Comparison of ENCODE assay signal across 12 mouse cellular contexts in the genomic region with DNA sequence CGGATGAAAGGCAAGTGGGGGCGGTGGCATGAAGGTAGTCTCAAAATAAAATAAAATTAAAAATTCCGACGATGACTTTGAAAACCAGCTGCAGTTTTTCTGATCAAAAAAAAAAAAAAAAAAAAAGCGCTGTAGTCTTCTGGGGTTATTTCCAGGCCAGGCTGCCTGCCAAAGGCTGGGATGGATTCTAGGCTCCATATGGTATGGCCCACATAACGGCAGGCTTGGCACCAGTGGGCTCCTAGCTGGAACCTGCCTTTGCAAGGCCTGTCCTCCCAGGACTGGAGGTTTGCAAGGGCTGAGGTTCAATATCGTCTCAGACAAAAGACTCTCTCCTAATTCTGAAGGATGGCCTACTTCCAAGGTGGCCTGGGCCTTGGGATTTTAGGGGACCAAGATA.
DNase-seq lines count a peak whose midpoint lies in the region; ATAC-seq lines count a peak whose summit lies in the region.
"Had no signal": no experiment of that assay in that cellular context is flagged by ENCODE, and none has a peak within 500 bp of the region (broad histone marks: within the 10 kb centered on the region; RNA-seq: fewer than 3 reads in every experiment).

No protein-coding gene starts in this region.

- DNase-seq in limb, embryonic 10.5 days (ENCODE audit: low spot score): no peak
- peak; percentile 74 for DNase-seq in cerebellum, adult 8-10 months
- peak; percentile 31 to 75 for DNase-seq in frontal cortex, adult 2 months (ENCODE audit: extremely low spot score in 1 of 2, low spot score in 1 of 2)
- DNase-seq in right cerebral cortex, postnatal 36 days (ENCODE audit: low spot score in 2 of 2): peak; percentile 9 to 21
- no peak for DNase-seq in thymus, adult 18-20 months
- no peak for DNase-seq in ovary, postnatal 10 days (ENCODE audit: low spot score)
- DNase-seq: kidney, adult 18-20 months; liver, embryonic 13.5 days; retina, postnatal 1 day; thymus, postnatal 4 days had no signal

- H3K27ac ChIP-seq in limb, embryonic 13.5 days: peak overlapping the region; percentile 75
- no peak overlapping the region for H3K27ac ChIP-seq in limb, embryonic 10.5 days
- H3K27ac ChIP-seq: heart, embryonic 15.5 days; liver, embryonic 13.5 days had no signal

- H3K9ac ChIP-seq in limb, embryonic 13.5 days: no peak overlapping the region
- H3K9ac ChIP-seq: heart, embryonic 15.5 days; liver, embryonic 13.5 days had no signal

- H3K36me3 ChIP-seq in limb, embryonic 13.5 days: no peaks in the 10 kb centered on the region
- H3K36me3 ChIP-seq in limb, embryonic 10.5 days: no peaks in the 10 kb centered on the region
- H3K36me3 ChIP-seq: heart, embryonic 15.5 days; liver, embryonic 13.5 days had no signal

- ATAC-seq in limb, embryonic 13.5 days (ENCODE audit: low FRiP score, low read depth): no peak

- H3K4me3 ChIP-seq in limb, embryonic 13.5 days: no peak overlapping the region
- H3K4me3 ChIP-seq in limb, embryonic 10.5 days: no peak overlapping the region
- H3K4me3 ChIP-seq: heart, embryonic 15.5 days; liver, embryonic 13.5 days had no signal

- peaks cover 32% of the 10 kb centered on the region for H3K4me1 ChIP-seq in limb, embryonic 13.5 days
- H3K4me1 ChIP-seq in limb, embryonic 10.5 days: peaks cover 21% of the 10 kb centered on the region
- H3K4me1 ChIP-seq: heart, embryonic 15.5 days had no signal

- no peaks in the 10 kb centered on the region; the same call in 1 of the 2 replicates for H3K27me3 ChIP-seq in limb, embryonic 13.5 days
- H3K27me3 ChIP-seq in limb, embryonic 10.5 days (ENCODE audit: low read depth, poor library complexity, severe bottlenecking): peaks cover 29% of the 10 kb centered on the region; the same call in 1 of the 2 replicates
- H3K27me3 ChIP-seq: heart, embryonic 15.5 days; liver, embryonic 13.5 days had no signal

- peak overlapping the region; percentile 3; the same call in 1 of the 2 replicates for H3K4me2 ChIP-seq in limb, embryonic 13.5 days (replicated peaks)
- H3K4me2 ChIP-seq: heart, embryonic 15.5 days; liver, embryonic 13.5 days had no signal

- 48% methylated on average over 7 of the region's 7 CpGs for WGBS in limb, embryonic 13.5 days
- WGBS in limb, embryonic 10.5 days: 89% methylated on average over 7 of the region's 7 CpGs

- H3K9me3 ChIP-seq in limb, embryonic 13.5 days: no peaks in the 10 kb centered on the region
- no peaks in the 10 kb centered on the region for H3K9me3 ChIP-seq in limb, embryonic 10.5 days (replicated peaks)
- H3K9me3 ChIP-seq: heart, embryonic 15.5 days; liver, embryonic 13.5 days had no signal

Comparison
In these comparisons a context has a peak if more than half of its experiments do, and no peak if none do; other contexts are left out.
1. DNase-seq: peak in cerebellum, adult 8-10 months (single experiment), frontal cortex, adult 2 months (2 of 2) and right cerebral cortex, postnatal 36 days (2 of 2); none in limb, embryonic 10.5 days (single experiment), thymus, adult 18-20 months (0 of 2) and ovary, postnatal 10 days (single experiment).